Mouse (Mus musculus) spleen, adult 2 months (tissue): ENCODE data around the gene Ankrd44.

ENCODE experiments used
- CTCF ChIP-seq: fragments of 200-500 bp; IDR thresholded peaks from 2 replicates; pipeline ENCODE4 v1.5.1; 2011; ENCODE audit warnings: mild to moderate bottlenecking, inconsistent platforms; ENCODE audit not compliant: insufficient read depth, insufficient read length, insufficient replicate concordance; ENCODE audit errors: extremely low read depth
- POLR2A ChIP-seq: fragments of 200-500 bp; IDR thresholded peaks from 2 replicates; pipeline ENCODE4 v1.6.1; 2011; ENCODE audit warnings: low read depth, low read length, inconsistent platforms

GRCm38 (mm10) chr1:54647335-54647745 is 278.8 kb downstream of the Ankrd44 start:
- no peak for TF ChIP-seq CTCF
- no peak for TF ChIP-seq POLR2A
